Mouse (Mus musculus) intestine, embryonic 15.5 days (tissue): ENCODE results near the gene Nup35. TPM values are rescaled to one million over a fixed set of nuclear protein-coding genes. Genes with fewer than 3 reads are reported as not detected.

Experiments
- ATAC-seq: fragments of 200-750 bp; cut with Nextera tagmentation; 2 replicates; pipeline ENCODE4 v1.8.0; 2017; ENCODE audit warnings: moderate TSS enrichment, moderate library complexity
- H3K27ac ChIP-seq: fragments of 300-500 bp; sonication (generic); 2 replicates; pipeline ENCODE4 v1.5.1; 2015; ENCODE audit warnings: mild to moderate bottlenecking, inconsistent platforms
- H3K27me3 ChIP-seq: fragments of 300-500 bp; sonication (generic); replicated peaks from 2 replicates; pipeline ENCODE4 v1.6.1; 2015; ENCODE audit warnings: inconsistent platforms
- H3K36me3 ChIP-seq: fragments of 300-500 bp; sonication (generic); 2 replicates; pipeline ENCODE4 v1.6.1; 2015; ENCODE audit warnings: inconsistent platforms
- H3K4me1 ChIP-seq: fragments of 300-500 bp; sonication (generic); replicated peaks from 2 replicates; pipeline ENCODE4 v1.6.1; 2015; ENCODE audit warnings: inconsistent platforms
- H3K4me2 ChIP-seq: fragments of 300-500 bp; sonication (generic); replicated peaks from 2 replicates; pipeline ENCODE4 v1.6.1; 2015; ENCODE audit warnings: mild to moderate bottlenecking, inconsistent platforms
- H3K4me3 ChIP-seq: fragments of 300-500 bp; sonication (generic); replicated peaks from 2 replicates; pipeline ENCODE4 v1.5.1; 2015; ENCODE audit warnings: inconsistent platforms
- H3K9ac ChIP-seq: fragments of 300-500 bp; sonication (generic); 2 replicates; pipeline ENCODE4 v1.6.1; 2015; ENCODE audit warnings: inconsistent platforms
- H3K9me3 ChIP-seq: fragments of 300-500 bp; sonication (generic); 2 replicates; pipeline ENCODE4 v1.6.1; 2016; ENCODE audit warnings: inconsistent platforms
- WGBS: fragments of 180-500 bp; shearing (Covaris S2); methylation state at CpG from one replicate; pipeline ENCODE4 v1.1.7; 2015; 5-methylcytosine and 5-hydroxymethylcytosine counted together
- polyA plus RNA-seq: library from polyadenylated mRNA; unstranded; fragments of >200 nt; fragmentation: Nextera tagmentation; extraction: Ambion mirVana; gene quantifications from 2 replicates; pipeline ENCODE4 v1.2.1, GENCODE M21; 2015

Gene Nup35
- polyA plus RNA-seq, 1 experiment from 2014 or later: 37.5 TPM

DNA sequence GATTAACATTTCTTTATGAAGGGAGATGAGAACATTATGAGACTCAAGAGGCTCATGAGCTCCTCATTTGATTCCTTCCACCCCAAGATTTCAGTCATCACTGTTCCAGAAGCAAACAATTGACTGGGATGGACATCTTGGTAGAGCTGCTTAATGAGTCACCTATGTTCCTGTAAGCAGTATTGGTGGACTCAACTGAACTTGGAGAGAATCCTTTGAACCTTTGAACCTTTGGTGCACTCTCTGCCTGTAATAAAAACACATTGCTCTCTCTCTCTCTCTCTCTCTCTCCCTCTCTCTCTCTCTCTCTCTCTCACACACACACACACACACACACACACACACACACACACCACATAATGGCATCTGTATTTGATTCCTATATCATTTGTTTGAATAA lies 16.4 kb upstream of the Nup35 start:
- peak; percentile 56; the same call in 1 of the 2 replicates for ATAC-seq
- Histone ChIP-seq H3K4me2 (no peak overlapping the region), H3K4me1 (no peaks in the 10 kb centered on the region), H3K27ac (no peak overlapping the region), H3K36me3 (no peaks in the 10 kb centered on the region), H3K9me3 (no peaks in the 10 kb centered on the region), H3K4me3 (no peak overlapping the region), H3K27me3 (no peaks in the 10 kb centered on the region), H3K9ac (no peak overlapping the region)

GRCm38 (mm10) chr2:80602756-80603155 lies 14.3 kb upstream of the Nup35 start:
- Histone ChIP-seq H3K27me3 (no peaks in the 10 kb centered on the region), H3K4me2 (no peak overlapping the region), H3K36me3 (no peaks in the 10 kb centered on the region), H3K27ac (no peak overlapping the region), H3K9ac (no peak overlapping the region), H3K9me3 (no peaks in the 10 kb centered on the region), H3K4me3 (no peak overlapping the region), H3K4me1 (no peaks in the 10 kb centered on the region)
- ATAC-seq: no peak
- 94% methylated on average over 13 of the region's 13 CpGs for WGBS

DNA sequence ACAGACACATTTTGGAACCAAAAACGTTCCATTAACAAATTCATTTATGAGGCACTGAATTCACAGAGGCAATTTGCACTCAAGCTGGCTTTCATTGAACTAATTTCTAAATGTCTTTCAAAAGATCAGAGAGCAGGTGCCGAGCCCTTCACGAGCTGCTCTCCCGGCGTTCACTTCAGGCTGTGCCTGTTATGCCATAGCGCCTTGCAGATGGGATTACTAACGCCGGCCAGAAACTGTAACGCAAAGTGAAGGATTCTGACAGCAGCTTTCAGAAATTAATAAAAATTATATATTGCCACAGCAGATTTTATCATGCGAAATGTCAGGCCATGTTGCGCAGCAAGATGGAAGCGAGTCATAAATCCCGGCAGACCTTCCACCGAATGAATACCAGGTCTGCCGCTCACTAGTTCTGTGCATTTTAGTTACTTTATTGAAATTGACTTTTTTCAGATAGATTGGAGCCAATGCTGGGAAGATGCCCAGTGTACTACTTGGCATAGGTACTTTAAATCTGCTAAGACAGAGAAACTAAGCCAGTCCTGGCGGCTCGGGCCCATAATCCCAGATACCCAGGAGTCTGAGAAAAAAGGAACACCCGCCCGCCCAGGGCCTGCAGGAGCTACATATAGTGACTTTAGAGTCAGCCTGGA lies 13.1 kb upstream of the Nup35 start:
- no peaks in the 10 kb centered on the region for H3K9me3 ChIP-seq
- H3K27ac ChIP-seq: no peak overlapping the region
- no peak overlapping the region for H3K4me3 ChIP-seq
- H3K4me1 ChIP-seq: no peaks in the 10 kb centered on the region
- no peak overlapping the region for H3K4me2 ChIP-seq
- H3K27me3 ChIP-seq: no peaks in the 10 kb centered on the region
- ATAC-seq: no peak
- WGBS: 90% methylated on average over 19 of the region's 19 CpGs
- no peaks in the 10 kb centered on the region for H3K36me3 ChIP-seq
- H3K9ac ChIP-seq: no peak overlapping the region

- no peaks in the 10 kb centered on the region for H3K9me3 ChIP-seq
- ATAC-seq: no peak
- 53% methylated on average over 1 of the region's 1 CpGs for WGBS
- no peak overlapping the region for H3K4me2 ChIP-seq
- H3K4me1 ChIP-seq: no peaks in the 10 kb centered on the region
- no peaks in the 10 kb centered on the region for H3K36me3 ChIP-seq
- H3K27ac ChIP-seq: no peak overlapping the region
- H3K9ac ChIP-seq: no peak overlapping the region
- no peaks in the 10 kb centered on the region for H3K27me3 ChIP-seq
- no peak overlapping the region for H3K4me3 ChIP-seq
Measured at GRCm38 (mm10) chr2:80612286-80612685, 4.8 kb upstream of the Nup35 start.

GRCm38 (mm10) chr2:80612796-80613195 lies 4.2 kb upstream of the Nup35 start:
- no peak overlapping the region for H3K4me3 ChIP-seq
- H3K4me2 ChIP-seq: no peak overlapping the region
- WGBS: 62% methylated on average over 2 of the region's 2 CpGs
- H3K36me3 ChIP-seq: no peaks in the 10 kb centered on the region
- peaks cover under 1% of the 10 kb centered on the region; the same call in 1 of the 2 replicates for H3K4me1 ChIP-seq
- no peaks in the 10 kb centered on the region for H3K27me3 ChIP-seq
- no peaks in the 10 kb centered on the region for H3K9me3 ChIP-seq
- no peak overlapping the region for H3K9ac ChIP-seq
- no peak overlapping the region for H3K27ac ChIP-seq
- ATAC-seq: no peak

DNA sequence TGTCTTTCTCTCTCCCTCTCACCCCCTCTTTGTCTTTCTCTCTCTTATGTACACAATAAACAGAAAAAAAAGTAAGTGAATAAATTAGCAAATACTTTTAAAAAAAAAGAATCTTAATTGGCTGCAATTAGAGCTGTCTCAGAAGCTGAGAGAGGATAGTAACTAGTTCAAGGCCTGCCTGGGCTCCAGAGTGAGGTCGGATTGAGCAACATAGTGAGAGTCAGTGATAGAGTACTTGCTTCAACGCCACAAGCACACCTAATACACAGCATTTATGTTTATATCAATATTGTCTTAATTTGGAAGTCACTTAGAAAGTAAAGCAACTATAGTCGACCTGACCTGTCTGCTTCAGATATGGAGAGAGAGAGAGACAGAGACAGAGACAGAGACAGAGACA lies 2.0 kb downstream of the Nup35 start:
- Histone ChIP-seq H3K27me3 (no peaks in the 10 kb centered on the region), H3K4me2 (no peak overlapping the region)
- 86% methylated on average over 3 of the region's 3 CpGs for WGBS

DNA sequence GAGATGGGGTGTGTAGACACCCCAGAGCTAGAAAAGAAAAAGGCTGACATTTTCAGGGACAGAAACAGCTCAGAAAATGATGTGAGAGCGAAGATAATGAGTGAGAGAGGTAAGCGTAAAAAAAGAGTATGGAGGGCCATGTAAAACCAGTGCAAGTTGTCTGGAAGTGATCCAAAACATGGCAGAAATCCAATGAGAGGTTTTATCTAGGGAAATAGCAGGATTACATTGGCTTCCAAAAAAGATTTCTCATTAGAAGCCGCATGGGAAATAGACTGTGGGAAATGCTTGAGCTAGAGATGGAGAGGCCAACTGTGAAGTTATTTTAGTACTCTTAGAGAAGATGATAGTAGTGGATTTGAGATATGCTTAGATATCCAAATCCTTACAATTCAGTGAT lies 4.9 kb downstream of the Nup35 start:
- Histone ChIP-seq H3K4me3 (no peak overlapping the region), H3K4me2 (no peak overlapping the region), H3K36me3 (peaks cover 2% of the 10 kb centered on the region; the same call in 1 of the 2 replicates), H3K9me3 (no peaks in the 10 kb centered on the region), H3K27ac (no peak overlapping the region), H3K4me1 (peaks cover 3% of the 10 kb centered on the region; the same call in 1 of the 2 replicates), H3K9ac (no peak overlapping the region), H3K27me3 (no peaks in the 10 kb centered on the region)
- ATAC-seq: no peak
- WGBS: 91% methylated on average over 3 of the region's 3 CpGs

More for the DNA sequence above, 2.0 kb downstream of the Nup35 start:
- H3K36me3 ChIP-seq: peaks cover 2% of the 10 kb centered on the region; the same call in 1 of the 2 replicates
- no peak overlapping the region for H3K4me3 ChIP-seq
- no peak overlapping the region for H3K9ac ChIP-seq
- ATAC-seq: no peak
- H3K9me3 ChIP-seq: no peaks in the 10 kb centered on the region
- H3K4me1 ChIP-seq: peaks cover 3% of the 10 kb centered on the region; the same call in 1 of the 2 replicates
- H3K27ac ChIP-seq: no peak overlapping the region

GRCm38 (mm10) chr2:80624523-80624922 lies 7.5 kb downstream of the Nup35 start:
- 94% methylated on average over 4 of the region's 4 CpGs for WGBS

DNA sequence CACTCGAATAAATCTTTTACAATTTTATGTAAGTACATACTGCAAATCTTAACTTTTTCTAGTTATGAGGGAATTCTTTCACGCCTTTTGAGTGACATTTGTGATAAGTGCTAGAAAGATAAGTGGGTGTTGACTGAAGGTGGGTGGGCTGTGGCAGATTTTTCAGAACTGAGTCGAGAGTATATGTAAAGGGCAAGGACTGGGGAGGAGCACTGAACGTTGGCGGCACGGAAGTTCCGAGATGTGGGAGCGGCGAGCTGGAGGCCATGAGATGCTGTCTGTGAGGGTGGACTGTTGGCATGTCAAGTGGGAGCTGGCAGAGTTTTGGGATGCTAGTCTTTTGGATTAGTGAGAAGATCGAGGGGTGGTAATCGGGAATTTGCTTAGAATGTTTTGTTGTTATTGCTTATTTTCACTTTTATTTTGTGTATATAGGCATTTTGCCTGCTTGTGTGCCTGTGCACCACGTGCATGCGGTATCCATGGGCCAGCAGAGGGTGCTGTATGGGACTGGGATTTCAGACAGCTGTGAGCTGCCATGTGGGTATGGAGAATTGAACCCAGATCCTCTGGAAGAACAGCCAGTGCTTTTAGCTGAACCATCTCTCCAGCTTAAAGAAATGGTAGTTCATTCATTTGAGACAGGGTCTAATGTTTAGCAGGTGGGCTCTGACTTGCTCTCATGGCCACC lies 15.4 kb downstream of the Nup35 start:
- no peak overlapping the region for H3K4me2 ChIP-seq
- no peaks in the 10 kb centered on the region for H3K9me3 ChIP-seq
- H3K9ac ChIP-seq: no peak overlapping the region
- H3K27me3 ChIP-seq: no peaks in the 10 kb centered on the region
- 89% methylated on average over 13 of the region's 13 CpGs for WGBS
- H3K36me3 ChIP-seq: no peaks in the 10 kb centered on the region
- no peak overlapping the region for H3K4me3 ChIP-seq
- no peaks in the 10 kb centered on the region for H3K4me1 ChIP-seq
- no peak for ATAC-seq
- H3K27ac ChIP-seq: no peak overlapping the region

More at GRCm38 (mm10) chr2:80624523-80624922, 7.5 kb downstream of the Nup35 start:
- ATAC-seq: no peak
- H3K9ac ChIP-seq: no peak overlapping the region
- H3K36me3 ChIP-seq: peaks cover 2% of the 10 kb centered on the region; the same call in 1 of the 2 replicates
- H3K27me3 ChIP-seq: no peaks in the 10 kb centered on the region
- no peak overlapping the region for H3K4me3 ChIP-seq
- H3K9me3 ChIP-seq: no peaks in the 10 kb centered on the region
- H3K27ac ChIP-seq: no peak overlapping the region
- H3K4me2 ChIP-seq: no peak overlapping the region
- no peaks in the 10 kb centered on the region for H3K4me1 ChIP-seq

DNA sequence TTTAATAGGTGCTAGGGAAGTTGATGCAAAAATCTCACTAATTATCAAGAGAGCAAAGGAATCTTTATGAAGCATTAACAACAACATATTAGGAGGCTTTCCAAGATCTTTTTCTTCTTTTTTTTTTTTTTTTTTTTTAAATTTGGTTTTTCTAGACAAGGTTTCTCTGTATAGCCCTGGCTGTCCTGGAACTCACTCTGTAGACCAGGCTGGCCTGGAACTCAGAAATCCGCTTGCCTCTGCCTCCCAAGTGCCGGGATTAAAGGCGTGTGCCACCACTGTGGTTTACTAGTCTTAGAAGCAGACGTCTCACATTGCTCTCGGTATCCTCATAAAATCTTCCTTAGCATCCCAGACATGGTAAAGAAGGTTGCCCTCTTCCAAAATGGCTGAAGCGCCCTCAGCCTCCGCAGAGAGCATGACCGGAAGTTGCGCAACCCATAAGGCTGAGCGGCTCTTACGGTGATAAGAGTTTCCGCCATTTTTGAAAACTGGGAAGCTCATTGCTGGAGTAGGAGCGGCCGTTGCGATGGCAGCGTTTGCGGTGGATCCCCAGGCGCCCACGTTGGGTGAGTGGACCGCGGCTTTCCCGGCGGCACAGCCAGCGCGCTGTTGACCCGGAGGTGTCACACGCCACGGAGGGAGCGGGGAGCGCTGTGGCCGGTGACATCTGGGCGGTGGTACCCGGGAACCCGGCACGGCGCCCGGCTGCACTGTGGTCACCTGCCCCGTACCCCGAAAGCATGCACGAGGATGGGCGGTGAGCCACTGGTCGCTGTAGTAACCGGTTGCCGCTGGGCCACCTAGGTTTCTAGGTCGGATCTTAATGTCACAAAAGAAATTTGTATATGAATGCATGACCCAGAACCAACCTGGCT lies 21.6 kb downstream of the Nup35 start:
- peak overlapping the region; percentile 73 for H3K9ac ChIP-seq
- peak overlapping the region; percentile 71 for H3K27ac ChIP-seq
- H3K4me1 ChIP-seq: 0 out of 2 replicates have a peak, but pooled peaks cover 2% of the 10 kb centered on the region
- under 1% methylated on average over 45 of the region's 45 CpGs for WGBS
- peak; percentile 99 for ATAC-seq
- no peaks in the 10 kb centered on the region for H3K36me3 ChIP-seq
- H3K4me2 ChIP-seq: peak overlapping the region; percentile 59
- peak overlapping the region; percentile 85 for H3K4me3 ChIP-seq
- no peaks in the 10 kb centered on the region for H3K9me3 ChIP-seq
- H3K27me3 ChIP-seq: no peaks in the 10 kb centered on the region

DNA sequence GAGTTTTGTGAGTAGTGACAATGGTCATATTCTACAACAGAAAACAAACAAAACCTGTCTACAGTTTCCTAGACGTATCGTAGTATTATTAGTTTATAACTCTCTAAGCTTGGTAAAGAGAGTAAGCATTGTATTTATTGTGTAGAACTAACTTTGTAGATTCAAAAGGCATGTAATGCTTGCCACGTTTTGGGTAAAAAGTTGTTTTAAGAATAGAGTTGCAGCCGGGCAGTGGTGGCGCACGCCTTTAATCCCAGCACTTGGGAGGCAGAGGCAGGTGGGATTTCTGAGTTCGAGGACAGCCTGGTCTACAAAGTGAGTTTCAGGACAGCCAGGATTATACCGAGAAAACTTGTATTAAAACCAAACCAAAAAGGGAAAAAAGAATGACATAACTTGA lies 22.4 kb downstream of the Nup35 start:
- Histone ChIP-seq H3K9me3 (no peaks in the 10 kb centered on the region), H3K9ac (peak overlapping the region; percentile 73), H3K4me3 (peak overlapping the region; percentile 85), H3K27ac (no peak overlapping the region), H3K27me3 (no peaks in the 10 kb centered on the region), H3K4me1 (0 out of 2 replicates have a peak, but pooled peaks cover 2% of the 10 kb centered on the region), H3K36me3 (no peaks in the 10 kb centered on the region), H3K4me2 (peak overlapping the region; percentile 59)
- no peak for ATAC-seq
- 15% methylated on average over 8 of the region's 8 CpGs for WGBS

GRCm38 (mm10) chr2:80639864-80640263 lies 22.8 kb downstream of the Nup35 start:
- no peaks in the 10 kb centered on the region; the same call in 1 of the 2 replicates for H3K36me3 ChIP-seq
- no peak overlapping the region for H3K27ac ChIP-seq
- H3K4me3 ChIP-seq: 0 out of 2 replicates have a peak overlapping the region, but pooled peaks have one; percentile 85
- 0 out of 2 replicates have a peak, but pooled peaks cover 2% of the 10 kb centered on the region for H3K4me1 ChIP-seq
- H3K4me2 ChIP-seq: peak overlapping the region; percentile 59
- no peaks in the 10 kb centered on the region for H3K27me3 ChIP-seq
- no peak for ATAC-seq
- H3K9me3 ChIP-seq: no peaks in the 10 kb centered on the region
- 49% methylated on average over 3 of the region's 3 CpGs for WGBS
- H3K9ac ChIP-seq: no peak overlapping the region
